Mouse (Mus musculus) limb, embryonic 11.5 days (tissue): ENCODE results near the gene Tob2. TPM values are rescaled to one million over a fixed set of nuclear protein-coding genes. Genes with fewer than 3 reads are reported as not detected.

Source experiments
- ATAC-seq: fragments of 200-750 bp; cut with Nextera tagmentation; 2 replicates; pipeline ENCODE4 v1.8.0; 2017; ENCODE audit warnings: low read depth; ENCODE audit not compliant: insufficient number of reproducible peaks, low FRiP score, low TSS enrichment
- DNase-seq: peaks from one replicate; pipeline ENCODE4 v3.0.0-alpha.2; 2015; ENCODE audit warnings: low spot score
- H3K27ac ChIP-seq: fragments of 300-500 bp; sonication (generic); replicated peaks from 2 replicates; pipeline ENCODE4 v1.5.1; 2014; ENCODE audit warnings: low read depth, mild to moderate bottlenecking, low read length
- H3K27me3 ChIP-seq: fragments of 300-500 bp; sonication (generic); 2 replicates; pipeline ENCODE4 v1.6.1; 2014; ENCODE audit warnings: mild to moderate bottlenecking, low read length, mixed read lengths; ENCODE audit not compliant: control insufficient read depth, insufficient read depth
- H3K36me3 ChIP-seq: fragments of 300-500 bp; sonication (generic); 2 replicates; pipeline ENCODE4 v1.6.1; 2014; ENCODE audit warnings: mild to moderate bottlenecking, low read length, moderate library complexity, mixed read lengths; ENCODE audit not compliant: control insufficient read depth, insufficient read depth
- H3K4me1 ChIP-seq: fragments of 300-500 bp; sonication (generic); 2 replicates; pipeline ENCODE4 v1.6.1; 2014; ENCODE audit warnings: low read length, mixed read lengths; ENCODE audit not compliant: control insufficient read depth, insufficient read depth
- H3K4me2 ChIP-seq: fragments of 300-500 bp; sonication (generic); 2 replicates; pipeline ENCODE4 v1.6.1; 2014; ENCODE audit warnings: low read depth, mild to moderate bottlenecking, moderate library complexity; ENCODE audit not compliant: severe bottlenecking
- H3K4me3 ChIP-seq: fragments of 300-500 bp; sonication (generic); 2 replicates; pipeline ENCODE4 v1.5.1; 2014; ENCODE audit warnings: low read depth, low read length
- H3K9ac ChIP-seq: fragments of 300-500 bp; sonication (generic); 2 replicates; pipeline ENCODE4 v1.6.1; 2014; ENCODE audit warnings: mild to moderate bottlenecking, low read length
- H3K9me3 ChIP-seq: fragments of 300-500 bp; sonication (generic); 2 replicates; pipeline ENCODE4 v1.6.1; 2016; ENCODE audit warnings: low read length; ENCODE audit not compliant: control insufficient read depth
- WGBS: fragments of 180-500 bp; shearing (Covaris S2); extraction: QIAGEN DNeasy Blood & Tissue Kit; methylation state at CpG from one replicate; pipeline ENCODE4 v1.1.7; 2014; 5-methylcytosine and 5-hydroxymethylcytosine counted together
- polyA plus RNA-seq: library from polyadenylated mRNA; unstranded; fragments of >200 nt; fragmentation: Nextera tagmentation; extraction: Ambion mirVana; gene quantifications from 2 replicates; pipeline ENCODE4 v1.2.1, GENCODE M21; 2014

The Tob2 gene
- polyA plus RNA-seq, 1 experiment from 2014 or later = 16.8 TPM

GRCm38 (mm10) chr15:81847861-81848260 lies 10.7 kb downstream of the Tob2 start:
- ATAC-seq = no peak
- 93% methylated on average over 5 of the region's 5 CpGs for WGBS
- DNase-seq = no peak
- no peak overlapping the region for H3K4me3 ChIP-seq
- H3K9ac ChIP-seq = no peak overlapping the region
- no peak overlapping the region for H3K27ac ChIP-seq
- H3K4me2 ChIP-seq = no peak overlapping the region
- H3K9me3 ChIP-seq = no peaks in the 10 kb centered on the region
- peaks cover 17% of the 10 kb centered on the region; the same call in 1 of the 2 replicates for H3K36me3 ChIP-seq
- H3K27me3 ChIP-seq = no peaks in the 10 kb centered on the region
- no peaks in the 10 kb centered on the region for H3K4me1 ChIP-seq

GRCm38 (mm10) chr15:81847161-81847560 lies 11.4 kb downstream of the Tob2 start:
- no peak for ATAC-seq
- peaks cover 17% of the 10 kb centered on the region; the same call in 1 of the 2 replicates for H3K36me3 ChIP-seq
- 92% methylated on average over 4 of the region's 4 CpGs for WGBS
- H3K27me3 ChIP-seq = no peaks in the 10 kb centered on the region
- no peak overlapping the region for H3K9ac ChIP-seq
- no peak for DNase-seq
- no peak overlapping the region for H3K27ac ChIP-seq
- no peak overlapping the region for H3K4me3 ChIP-seq
- no peak overlapping the region for H3K4me2 ChIP-seq
- no peaks in the 10 kb centered on the region for H3K9me3 ChIP-seq
- no peaks in the 10 kb centered on the region for H3K4me1 ChIP-seq

- no peak for ATAC-seq
Measured at GRCm38 (mm10) chr15:81846755-81847154, 11.8 kb downstream of the Tob2 start.

GRCm38 (mm10) chr15:81845724-81846123 lies 12.9 kb downstream of the Tob2 start:
- no peak for ATAC-seq
- Histone ChIP-seq H3K4me3 (no peak overlapping the region), H3K9ac (no peak overlapping the region), H3K36me3 (peaks cover 10% of the 10 kb centered on the region; the same call in 1 of the 2 replicates), H3K27me3 (no peaks in the 10 kb centered on the region), H3K27ac (no peak overlapping the region), H3K4me2 (no peak overlapping the region), H3K9me3 (no peaks in the 10 kb centered on the region), H3K4me1 (no peaks in the 10 kb centered on the region)
- no peak for DNase-seq
- WGBS = 35% methylated on average over 4 of the region's 4 CpGs

More at GRCm38 (mm10) chr15:81846755-81847154, 11.8 kb downstream of the Tob2 start:
- Histone ChIP-seq H3K36me3 (peaks cover 17% of the 10 kb centered on the region; the same call in 1 of the 2 replicates), H3K27me3 (no peaks in the 10 kb centered on the region), H3K4me1 (no peaks in the 10 kb centered on the region), H3K9ac (no peak overlapping the region), H3K4me3 (no peak overlapping the region), H3K9me3 (no peaks in the 10 kb centered on the region), H3K4me2 (no peak overlapping the region), H3K27ac (no peak overlapping the region)
- no peak for DNase-seq
- WGBS = 91% methylated on average over 9 of the region's 9 CpGs

GRCm38 (mm10) chr15:81845033-81845625 lies 13.5 kb downstream of the Tob2 start:
- WGBS = 86% methylated on average over 5 of the region's 5 CpGs
- peaks cover 7% of the 10 kb centered on the region; the same call in 1 of the 2 replicates for H3K36me3 ChIP-seq

GRCm38 (mm10) chr15:81842275-81842674 lies 16.3 kb downstream of the Tob2 start:
- WGBS = 84% methylated on average over 7 of the region's 7 CpGs

More at GRCm38 (mm10) chr15:81845033-81845625, 13.5 kb downstream of the Tob2 start:
- Histone ChIP-seq H3K9ac (no peak overlapping the region), H3K9me3 (no peaks in the 10 kb centered on the region), H3K27ac (no peak overlapping the region), H3K4me1 (no peaks in the 10 kb centered on the region), H3K27me3 (no peaks in the 10 kb centered on the region), H3K4me2 (no peak overlapping the region), H3K4me3 (no peak overlapping the region)
- ATAC-seq = no peak
- DNase-seq = no peak

GRCm38 (mm10) chr15:81840306-81840705 lies 18.3 kb downstream of the Tob2 start:
- Histone ChIP-seq H3K9ac (no peak overlapping the region), H3K4me1 (peaks cover 13% of the 10 kb centered on the region), H3K4me2 (no peak overlapping the region), H3K27me3 (no peaks in the 10 kb centered on the region), H3K36me3 (no peaks in the 10 kb centered on the region), H3K27ac (no peak overlapping the region), H3K4me3 (no peak overlapping the region), H3K9me3 (no peaks in the 10 kb centered on the region)
- 86% methylated on average over 7 of the region's 7 CpGs for WGBS
- ATAC-seq = no peak
- DNase-seq = no peak

More at GRCm38 (mm10) chr15:81842275-81842674, 16.3 kb downstream of the Tob2 start:
- H3K9ac ChIP-seq = no peak overlapping the region
- DNase-seq = no peak
- no peak overlapping the region for H3K4me3 ChIP-seq
- no peak for ATAC-seq
- no peaks in the 10 kb centered on the region for H3K9me3 ChIP-seq
- no peak overlapping the region for H3K27ac ChIP-seq
- no peak overlapping the region for H3K4me2 ChIP-seq
- no peaks in the 10 kb centered on the region for H3K4me1 ChIP-seq
- H3K27me3 ChIP-seq = no peaks in the 10 kb centered on the region
- no peaks in the 10 kb centered on the region for H3K36me3 ChIP-seq

- no peaks in the 10 kb centered on the region for H3K27me3 ChIP-seq
- no peaks in the 10 kb centered on the region for H3K9me3 ChIP-seq
- peaks cover 13% of the 10 kb centered on the region for H3K4me1 ChIP-seq
- H3K4me2 ChIP-seq = no peak overlapping the region
- no peak overlapping the region for H3K27ac ChIP-seq
- H3K4me3 ChIP-seq = no peak overlapping the region
- no peak for DNase-seq
- ATAC-seq = no peak
- no peaks in the 10 kb centered on the region for H3K36me3 ChIP-seq
- 78% methylated on average over 5 of the region's 5 CpGs for WGBS
- H3K9ac ChIP-seq = no peak overlapping the region
Measured at GRCm38 (mm10) chr15:81839634-81840033, 19.0 kb downstream of the Tob2 start.
